Mouse (Mus musculus) gastrocnemius, postnatal 36 days (tissue): ENCODE results near the gene Smim4. TPM values are rescaled to one million over a fixed set of nuclear protein-coding genes. Genes with fewer than 3 reads are reported as not detected.
A peak's percentile ranks its signal among the peaks of the same experiment; 100 is the strongest.

Experiments
- DNase-seq, 2 experiments: peaks; one replicate each; pipeline ENCODE4 v3.0.0; 2022
- intact Hi-C: fragments of 180-260 bp; cut with DNase I; formaldehyde crosslinking; loops from one replicate; pipeline ENCODE4 v1.15.1; 2025
- total RNA-seq, 2 experiments: library from RNA; stranded (reverse); gene quantifications; 2 replicates each; pipeline ENCODE4 v1.2.3; 2021

Gene Smim4
- total RNA-seq, 2 experiments from 2014 or later, result 29.3 to 40.5 TPM

DNA sequence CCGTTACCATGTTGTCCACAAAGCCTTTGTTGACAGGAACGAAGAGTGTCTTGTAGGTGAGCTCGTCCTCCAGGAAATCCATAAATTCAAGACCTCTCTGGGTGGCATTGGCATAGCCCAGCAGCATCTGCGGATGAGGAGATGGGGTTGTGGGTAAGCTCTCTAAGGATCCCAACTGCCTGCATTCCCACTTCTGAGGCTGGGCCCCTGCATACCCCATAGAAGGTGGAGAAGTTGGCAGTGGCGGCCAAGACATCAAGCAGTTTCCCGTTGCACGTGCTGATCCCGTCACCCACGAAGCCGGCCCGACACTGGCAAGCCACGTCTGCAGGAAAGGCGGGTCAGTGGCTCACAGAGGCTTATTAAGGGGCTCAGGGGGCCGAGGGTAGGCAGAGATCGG lies 11.4 kb upstream of the Smim4 start:
- intact Hi-C loops, result no loop called here
- DNase-seq, result peak in 1 of 2 experiments; percentile 10

DNA sequence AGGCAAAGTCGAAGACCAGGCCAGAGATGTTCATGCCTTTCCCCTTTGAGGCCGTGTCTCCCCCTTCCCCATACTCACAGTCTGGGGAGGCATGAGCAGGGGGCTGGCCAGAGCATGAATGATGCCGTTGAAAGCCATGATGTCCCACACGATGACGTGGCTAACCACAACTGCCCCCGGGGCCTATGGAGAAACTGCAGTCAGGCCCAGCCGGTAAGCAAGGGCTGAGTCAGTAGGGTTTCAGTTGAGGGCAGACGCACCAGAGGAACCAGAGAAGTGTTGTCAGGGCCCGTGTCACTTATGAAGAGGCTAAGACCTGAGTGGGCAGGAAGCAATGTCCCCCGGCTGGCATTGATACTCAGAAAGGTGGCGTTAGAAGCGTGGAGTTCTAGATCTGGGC lies 10.9 kb upstream of the Smim4 start:
- DNase-seq, result no peak
- intact Hi-C loops, result no loop called here

DNA sequence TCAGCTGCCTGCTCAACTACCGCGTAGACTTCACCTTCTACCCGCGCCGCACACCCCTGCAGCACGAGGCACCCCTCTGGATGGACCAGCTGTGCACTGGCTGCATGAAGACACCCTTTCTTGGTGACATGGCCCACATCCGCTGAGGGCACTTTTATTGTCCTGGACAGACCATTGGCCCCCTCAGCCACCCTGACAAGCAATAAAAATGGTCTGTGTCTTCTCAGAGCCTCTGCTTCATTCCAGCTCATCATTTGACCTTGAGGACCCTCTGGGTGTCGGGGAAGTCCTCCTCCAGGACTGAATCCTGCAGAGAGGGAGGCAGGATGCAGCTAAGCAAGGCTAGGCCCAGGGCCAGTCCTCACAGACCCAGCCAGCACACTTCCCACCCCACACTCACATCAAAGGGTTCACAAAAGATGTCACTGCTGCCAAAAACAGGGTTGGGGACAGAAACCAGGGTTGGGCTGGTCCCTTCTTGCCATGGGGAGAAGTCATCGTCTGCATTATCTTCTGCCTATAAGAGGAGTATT lies 10.2 kb upstream of the Smim4 start:
- DNase-seq, result no peak
- intact Hi-C loops, result no loop called here

DNA sequence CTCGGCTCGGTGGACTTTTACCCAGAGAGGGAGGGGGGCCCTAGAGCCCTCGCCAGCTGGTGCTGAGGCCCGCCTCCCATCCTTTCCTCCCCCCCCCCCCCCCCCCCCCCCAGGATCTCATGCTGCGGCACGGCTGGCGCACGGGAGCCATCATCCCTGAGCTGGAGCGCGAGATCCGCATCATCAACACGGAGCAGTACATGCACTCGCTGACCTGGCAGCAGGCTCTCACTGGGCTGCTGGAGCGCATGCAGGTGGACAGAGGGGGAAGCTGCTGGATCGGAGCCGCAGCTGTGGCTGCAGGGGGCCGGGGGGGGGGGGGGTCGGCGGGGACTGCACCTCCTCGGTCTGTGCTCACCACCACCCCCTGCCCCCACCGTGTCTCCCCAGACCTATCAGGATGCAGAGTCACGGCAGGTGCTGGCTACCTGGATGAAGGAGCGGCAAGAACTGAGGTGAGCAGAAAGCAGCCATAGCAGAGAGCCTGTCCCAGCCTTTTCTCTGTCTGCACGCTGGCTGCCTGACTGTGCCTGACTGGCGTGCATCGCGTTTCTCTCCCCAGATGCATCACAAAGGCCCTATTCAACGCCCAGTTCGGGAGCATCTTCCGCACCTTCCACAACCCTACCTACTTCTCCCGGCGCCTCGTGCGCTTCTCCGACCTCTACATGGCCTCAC lies 9.6 kb upstream of the Smim4 start:
- DNase-seq, result no peak
- intact Hi-C loops, result no loop called here

DNA sequence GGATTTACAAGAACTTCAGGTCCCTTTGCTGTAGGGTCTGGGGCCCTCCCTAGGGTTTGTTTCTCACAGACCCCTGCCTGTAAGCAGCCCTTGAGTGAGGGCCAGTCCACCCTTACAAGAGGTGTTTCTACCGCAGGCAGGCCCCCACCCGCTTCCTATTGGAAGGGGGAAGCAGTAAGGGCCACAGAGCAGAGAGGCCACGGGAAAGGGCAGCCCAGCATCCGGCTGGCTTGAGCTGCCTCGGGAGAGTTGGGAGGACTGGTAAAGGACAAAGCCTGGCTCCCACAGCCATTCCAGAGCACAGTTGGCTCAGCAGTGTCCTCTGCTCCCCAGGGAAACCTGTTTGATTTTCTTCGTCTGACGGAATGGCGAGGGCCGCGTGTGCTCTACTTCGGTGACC lies 9.0 kb upstream of the Smim4 start:
- DNase-seq, result peak in 1 of 2 experiments; percentile 14
- intact Hi-C loops, result no loop called here

DNA sequence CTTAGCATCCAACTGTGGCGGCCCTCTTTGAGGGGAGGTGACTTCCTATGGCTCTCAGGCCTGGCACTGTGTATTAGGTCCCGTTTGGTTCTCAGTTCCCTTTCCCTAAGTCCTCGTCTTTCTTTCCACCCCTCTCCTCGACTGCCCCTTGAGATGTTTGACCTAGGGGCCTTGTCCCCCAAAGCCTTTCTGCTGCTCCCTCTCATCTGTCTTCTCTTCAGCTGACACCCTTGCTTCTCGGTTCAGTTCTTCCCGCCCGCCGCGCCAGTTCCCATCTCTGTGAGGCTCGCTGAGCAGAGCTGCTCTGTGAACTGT lies 8.5 kb upstream of the Smim4 start:
- intact Hi-C loops, result no loop called here
- DNase-seq, result no peak

DNA sequence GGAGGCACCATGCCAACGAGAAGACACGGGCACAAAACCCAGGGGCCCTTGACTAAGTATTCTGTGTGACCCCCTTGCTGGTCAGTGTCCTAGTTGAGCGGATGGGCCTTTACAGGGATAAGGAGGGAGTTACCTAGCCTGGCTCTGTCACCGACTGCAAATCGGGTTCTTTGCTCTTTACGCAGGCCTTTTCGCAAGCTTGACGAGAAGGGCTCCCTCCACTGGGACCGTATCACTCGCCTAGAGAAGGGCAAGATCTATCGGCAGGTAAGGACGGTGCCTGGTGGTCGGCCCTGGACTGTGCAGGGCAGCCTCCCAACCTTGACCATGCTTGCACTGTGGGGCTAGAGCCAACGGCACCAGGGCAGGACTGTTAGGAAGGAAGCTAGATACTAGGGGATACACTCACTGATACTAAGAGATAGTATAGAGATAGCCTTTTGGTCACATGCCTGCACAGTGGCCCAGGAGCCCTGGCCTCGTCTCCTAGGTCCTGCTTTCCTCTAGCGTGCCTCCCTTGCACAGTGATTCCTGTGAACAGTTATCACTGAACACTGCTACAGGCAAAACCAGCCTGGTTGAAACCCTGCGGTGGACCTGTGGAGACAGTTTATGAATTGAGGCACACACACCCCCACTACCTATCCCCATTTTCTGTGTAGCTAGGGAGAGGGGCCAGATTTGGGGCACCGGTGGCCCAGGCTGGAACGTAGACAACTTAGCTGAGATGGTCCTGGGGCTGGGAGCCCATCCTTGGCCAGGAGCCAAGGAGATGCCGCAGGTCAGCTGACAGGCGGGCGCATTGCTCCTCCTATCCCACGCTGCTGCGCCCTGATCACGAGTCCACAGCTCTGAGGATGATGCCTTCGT lies 7.9 kb upstream of the Smim4 start:
- intact Hi-C loops, result no loop called here
- DNase-seq, result peak in 1 of 2 experiments; percentile 13

DNA sequence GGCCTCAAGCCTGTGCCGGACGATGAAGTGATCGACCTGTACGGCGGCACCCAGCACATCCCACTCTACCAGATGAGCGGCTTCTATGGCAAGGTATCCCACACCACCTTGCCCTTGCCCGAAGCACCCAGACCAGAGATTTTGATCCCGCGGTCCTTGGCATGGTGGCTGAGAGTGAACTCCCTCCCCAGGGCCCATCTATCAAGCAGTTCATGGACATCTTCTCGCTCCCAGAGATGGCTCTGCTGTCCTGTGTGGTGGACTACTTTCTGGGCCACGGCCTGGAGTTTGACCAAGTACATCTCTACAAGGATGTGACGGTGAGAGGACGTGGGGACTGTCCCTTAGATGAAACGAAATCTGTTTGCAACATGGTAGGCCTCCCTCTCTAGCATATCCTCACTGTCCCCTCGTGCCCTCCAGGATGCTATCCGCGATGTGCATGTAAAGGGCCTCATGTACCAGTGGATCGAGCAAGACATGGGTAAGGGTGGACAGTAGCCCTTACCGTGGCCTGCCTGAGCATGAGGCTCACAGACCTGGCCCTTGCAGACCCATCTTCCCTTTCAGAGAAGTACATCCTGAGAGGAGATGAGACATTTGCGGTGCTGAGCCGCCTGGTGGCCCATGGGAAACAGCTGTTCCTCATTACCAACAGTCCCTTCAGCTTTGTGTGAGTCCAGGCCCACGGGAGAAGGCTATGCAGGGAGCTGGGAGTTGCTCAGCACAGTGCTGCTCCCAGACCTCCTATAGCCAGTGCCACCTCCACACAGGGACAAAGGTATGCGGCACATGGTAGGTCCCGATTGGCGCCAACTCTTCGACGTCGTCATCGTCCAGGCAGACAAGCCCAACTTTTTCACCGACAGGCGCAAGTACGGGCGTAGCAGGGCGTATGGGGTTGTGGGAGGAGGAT lies 7.0 kb upstream of the Smim4 start:
- intact Hi-C loops, result no loop called here

DNA sequence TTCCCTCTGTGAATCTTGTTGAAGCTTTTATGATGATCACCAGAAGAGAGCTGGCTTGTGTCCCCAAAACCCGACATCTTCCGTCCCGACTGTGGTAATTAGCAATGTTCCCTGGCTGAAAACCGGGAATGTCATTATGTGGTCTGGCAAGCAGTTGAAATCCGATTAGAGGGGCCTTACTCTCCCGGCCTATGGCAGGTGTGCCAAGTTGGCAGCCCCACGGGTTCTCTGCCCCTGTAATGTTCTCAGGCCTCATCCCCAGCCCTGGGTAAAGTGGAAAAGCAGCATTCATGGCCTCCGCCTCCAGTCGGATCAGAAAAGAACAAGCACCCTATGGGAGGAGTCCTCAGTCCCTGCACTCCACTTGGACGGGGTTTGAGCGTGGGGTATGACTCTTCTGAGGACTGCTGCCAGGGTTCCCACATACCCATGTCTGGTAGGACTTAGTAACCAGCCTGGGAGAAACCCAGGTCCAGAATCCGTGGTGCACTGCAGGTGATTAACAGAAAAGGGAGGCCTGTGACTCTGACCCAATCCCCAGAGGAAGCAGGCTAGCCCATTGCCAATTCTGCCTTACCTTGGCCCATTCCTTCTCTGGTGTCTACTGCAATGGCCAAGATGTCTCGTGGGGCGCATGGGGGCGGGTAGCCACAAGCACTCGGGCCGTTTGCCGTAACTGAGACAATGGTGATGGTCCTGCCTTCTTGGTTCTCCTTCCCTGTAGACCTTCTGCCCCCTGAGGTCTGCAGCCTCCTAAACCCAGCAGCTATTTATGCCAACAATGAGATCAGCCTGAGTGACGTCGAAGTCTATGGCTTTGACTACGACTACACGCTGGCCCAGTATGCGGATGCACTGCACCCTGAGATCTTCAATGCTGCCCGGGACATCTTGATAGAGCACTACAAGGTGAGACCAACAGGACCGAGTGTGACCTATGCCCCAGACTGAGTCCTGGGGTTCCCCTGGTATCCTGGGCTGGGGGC lies 5.6 kb upstream of the Smim4 start:
- intact Hi-C loops, result loop anchor here (5.0 kb wide), 1 partner anchor 53 kb away; no protein-coding TSS in a partner anchor
- DNase-seq, result peak in 1 of 2 experiments; percentile 17

More for the DNA sequence above, 7.0 kb upstream of the Smim4 start:
- DNase-seq, result peak in 1 of 2 experiments; percentile 17

DNA sequence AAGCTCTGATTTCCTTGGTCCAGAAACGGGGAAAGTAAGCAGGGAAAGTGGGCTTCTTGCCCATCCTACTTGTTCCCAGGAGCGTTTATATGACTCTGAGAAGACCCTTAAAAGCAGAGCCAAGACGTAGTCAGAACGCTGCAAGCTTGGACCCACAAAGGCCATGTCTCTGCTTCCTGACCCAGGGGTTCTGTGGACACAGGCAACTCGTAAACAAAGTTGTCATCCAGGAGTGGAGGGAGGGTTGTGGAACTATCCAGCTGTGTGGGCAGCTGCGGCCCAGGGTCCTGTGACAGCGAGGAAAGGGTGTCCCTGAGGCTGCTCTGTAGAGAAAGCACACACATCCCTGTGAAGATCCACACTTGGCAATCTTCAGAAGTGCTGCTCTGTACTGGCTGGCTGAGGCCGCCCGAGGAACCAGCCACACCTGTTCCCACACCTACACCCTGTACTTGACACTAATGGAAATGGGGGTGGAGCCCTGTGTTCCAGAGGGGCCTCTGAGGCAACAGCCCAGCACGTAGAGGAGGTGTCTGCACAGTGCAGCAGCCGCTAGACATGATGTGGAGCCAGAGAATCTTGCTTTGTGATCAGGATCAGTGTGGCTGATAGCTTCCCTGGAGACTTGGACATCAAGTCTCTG lies 4.4 kb upstream of the Smim4 start:
- intact Hi-C loops, result loop anchor here (5.0 kb wide), 1 partner anchor 54 kb away; no protein-coding TSS in a partner anchor
- peak in 1 of 2 experiments; percentile 12 for DNase-seq

DNA sequence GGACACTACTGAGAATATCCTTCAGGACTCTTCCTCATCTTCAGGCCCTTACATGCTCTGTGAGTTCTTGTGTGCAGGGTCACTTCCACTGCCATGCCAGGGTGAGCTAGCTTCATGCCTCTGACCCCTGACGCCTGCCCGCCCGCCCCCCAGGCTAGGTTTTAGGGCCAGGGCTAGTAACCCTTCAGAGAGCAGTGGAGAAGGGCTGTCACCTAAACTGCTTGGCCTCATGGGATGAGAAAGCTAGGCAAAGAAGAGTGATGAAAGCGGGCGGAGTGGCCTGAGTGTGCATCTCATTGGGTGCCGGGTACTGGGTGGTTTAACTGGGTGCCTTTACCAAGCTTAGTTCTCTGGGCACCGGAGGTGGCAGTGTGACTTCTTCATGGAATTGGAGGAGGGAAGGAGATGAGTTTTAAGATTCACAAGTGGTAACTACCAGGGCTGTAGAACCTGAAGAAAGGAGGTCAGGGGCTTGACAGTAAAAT lies 3.8 kb upstream of the Smim4 start:
- DNase-seq, result peak in 1 of 2 experiments; percentile 12
- intact Hi-C loops, result loop anchor here (5.0 kb wide), 1 partner anchor 55 kb away; no protein-coding TSS in a partner anchor

DNA sequence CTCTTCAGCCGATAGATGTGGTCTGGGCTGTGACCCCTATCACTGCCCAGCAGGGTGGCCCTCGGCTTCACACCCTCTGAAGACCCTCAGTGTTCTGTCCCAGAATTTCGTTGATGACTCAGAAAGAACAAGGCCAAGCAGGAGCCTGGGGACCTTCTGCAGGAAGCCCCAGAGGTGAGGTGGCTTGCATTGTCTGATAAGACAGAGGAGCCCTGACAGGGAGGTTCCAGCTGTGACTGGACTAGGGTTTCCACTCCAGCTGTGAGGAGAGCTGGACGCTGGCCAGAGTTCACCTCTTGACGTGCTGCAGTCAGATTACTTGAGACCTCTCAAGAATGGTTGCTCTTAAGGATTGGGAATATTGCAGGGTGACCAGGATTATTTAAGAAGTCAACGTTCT lies 3.3 kb upstream of the Smim4 start:
- intact Hi-C loops, result loop anchor here (5.0 kb wide), 1 partner anchor 55 kb away; no protein-coding TSS in a partner anchor
- DNase-seq, result peak in 1 of 2 experiments; percentile 15

DNA sequence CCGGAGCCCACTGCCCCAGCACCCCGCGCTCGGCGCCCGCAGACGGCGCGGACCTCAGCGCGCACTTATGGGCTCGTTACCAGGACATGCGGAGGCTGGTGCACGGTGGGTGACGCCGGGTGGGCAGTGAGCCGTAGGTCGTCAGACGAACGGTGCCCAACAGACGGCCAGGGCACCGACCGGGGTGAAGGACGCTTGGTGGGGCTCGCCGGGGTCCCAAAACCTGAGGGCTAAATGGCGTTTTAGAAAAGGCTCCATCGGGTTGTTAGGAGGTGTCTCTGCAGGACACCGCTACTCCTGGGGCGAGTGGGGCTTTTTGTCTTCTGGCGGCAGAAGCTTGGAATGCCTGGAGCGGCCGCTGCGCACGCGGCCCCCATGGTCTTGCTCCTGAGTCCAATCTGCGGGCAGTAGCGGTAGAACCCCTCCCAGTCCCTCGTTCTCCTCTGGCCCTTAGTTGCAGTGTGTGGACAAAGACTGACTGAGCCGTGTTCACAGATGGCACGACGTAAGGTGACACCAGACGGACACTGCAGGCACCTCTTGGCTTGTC lies 2.6 kb upstream of the Smim4 start:
- intact Hi-C loops, result loop anchor here (5.0 kb wide), 1 partner anchor 56 kb away; no protein-coding TSS in a partner anchor
- DNase-seq, result peak in 1 of 2 experiments; percentile 29

DNA sequence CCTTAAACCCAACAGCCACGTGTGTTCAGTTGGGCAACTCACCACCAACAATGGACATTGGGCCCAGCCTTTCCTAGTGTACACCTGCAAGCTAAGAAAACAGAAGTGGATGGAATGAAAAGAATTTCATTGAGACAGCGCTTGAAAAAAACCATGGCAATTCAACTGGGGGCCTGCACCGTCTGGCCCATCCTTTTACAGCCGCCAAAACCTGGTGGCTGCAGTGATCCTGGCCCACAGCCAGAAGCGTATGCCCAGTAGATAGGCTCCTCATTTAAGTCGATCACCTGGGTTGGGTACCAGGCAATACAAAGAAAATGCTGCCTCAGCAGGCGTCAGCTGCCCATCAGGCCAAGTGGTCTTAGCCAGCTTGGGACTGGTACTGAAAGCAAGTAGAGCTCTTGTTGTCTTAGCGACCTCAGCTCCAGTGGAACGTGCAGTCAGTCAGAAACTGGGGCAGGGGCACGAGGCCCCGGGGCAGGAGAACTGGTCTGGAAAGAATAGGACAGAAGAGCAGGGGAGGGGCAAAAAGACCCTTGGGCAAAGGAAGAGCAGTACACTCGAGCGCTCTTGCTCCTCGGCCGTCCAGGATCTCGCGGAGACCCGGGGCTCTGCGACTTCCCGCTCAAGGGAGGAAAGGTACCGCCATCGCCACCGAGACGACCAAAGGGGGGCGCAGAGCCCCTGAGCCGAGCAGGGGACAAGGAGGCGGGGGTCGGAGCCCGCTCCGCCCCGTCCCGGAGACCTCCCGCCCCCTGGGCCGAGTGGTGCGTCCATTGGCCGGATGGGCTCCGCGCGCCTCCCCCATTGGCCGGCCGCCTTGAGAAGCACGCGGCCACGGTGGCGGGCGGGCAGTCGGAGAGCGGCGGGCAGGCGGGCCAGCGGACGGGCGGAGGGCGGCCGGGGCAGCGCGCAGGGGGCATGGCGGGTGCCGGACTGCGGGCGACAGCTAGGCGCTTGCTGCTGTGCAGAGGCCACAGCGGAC lies 1.8 kb upstream of the Smim4 start, which contains the start of gene Nt5dc2:
Nt5dc2 (plus strand) TSS at position 818 of the 985 bp plus-strand sequence.
- intact Hi-C loops, result loop anchor here (5.0 kb wide), 1 partner anchor 57 kb away; no protein-coding TSS in a partner anchor
- peak; percentile 81 to 86 for DNase-seq

DNA sequence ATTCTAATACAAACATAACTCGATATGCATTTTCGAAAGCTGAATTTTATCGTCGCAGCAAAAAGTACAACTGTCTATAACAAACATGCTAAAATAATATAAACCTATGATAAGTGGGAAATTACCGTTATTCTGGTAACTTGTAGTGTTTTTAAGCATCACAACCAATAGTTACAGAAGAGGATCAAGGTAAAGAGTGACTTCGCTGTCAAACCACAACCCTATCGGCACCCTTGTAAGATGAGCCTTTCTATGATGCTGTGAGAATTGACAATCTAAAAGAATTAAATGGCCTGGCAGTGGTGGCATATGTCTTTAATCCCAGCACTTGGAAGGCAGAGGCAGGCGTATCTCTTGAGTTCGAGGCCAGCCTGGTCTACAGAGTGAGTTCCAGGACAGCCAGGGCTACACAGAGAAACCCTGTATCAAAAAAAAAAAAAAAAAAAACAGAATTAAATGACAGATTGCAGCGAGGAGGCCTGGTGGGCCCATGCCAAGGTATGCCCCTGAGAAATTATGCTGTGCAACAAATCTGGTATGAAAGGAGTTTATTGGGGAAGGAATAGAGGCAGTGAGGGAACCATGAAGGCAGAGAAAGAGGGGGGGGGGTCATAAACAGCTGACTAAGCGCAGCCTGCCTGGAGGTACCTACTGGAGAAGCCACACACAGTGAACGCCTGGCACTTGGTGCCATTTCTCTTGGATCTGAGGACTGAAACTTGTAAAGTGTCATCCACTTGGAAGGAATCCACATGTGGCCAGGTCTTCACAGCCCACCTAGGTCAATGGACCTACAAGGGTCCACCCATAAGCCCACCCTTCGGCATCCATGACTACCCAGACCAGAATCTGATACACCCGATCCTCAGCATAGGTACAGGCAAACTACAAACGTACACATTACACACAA lies 825 bp upstream of the Smim4 start:
- intact Hi-C loops, result loop anchor here (5.0 kb wide), 1 partner anchor 58 kb away; no protein-coding TSS in a partner anchor
- peak in 1 of 2 experiments; percentile 11 for DNase-seq
